Mouse (Mus musculus) testis, adult 2 months (tissue): ENCODE data around the gene Mustn1.

Experiments used
- CTCF ChIP-seq: fragments of 200-500 bp; IDR thresholded peaks from 2 replicates; pipeline ENCODE4 v1.5.1; 2012; ENCODE audit warnings: low read depth, mild to moderate bottlenecking, inconsistent platforms, low read length, moderate library complexity; ENCODE audit not compliant: control insufficient read depth, insufficient read depth, insufficient replicate concordance
- POLR2A ChIP-seq: fragments of 200-500 bp; IDR thresholded peaks from 2 replicates; pipeline ENCODE4 v1.6.1; 2012; ENCODE audit warnings: low read depth, mild to moderate bottlenecking, inconsistent platforms, low read length, moderate library complexity; ENCODE audit not compliant: control insufficient read depth

DNA sequence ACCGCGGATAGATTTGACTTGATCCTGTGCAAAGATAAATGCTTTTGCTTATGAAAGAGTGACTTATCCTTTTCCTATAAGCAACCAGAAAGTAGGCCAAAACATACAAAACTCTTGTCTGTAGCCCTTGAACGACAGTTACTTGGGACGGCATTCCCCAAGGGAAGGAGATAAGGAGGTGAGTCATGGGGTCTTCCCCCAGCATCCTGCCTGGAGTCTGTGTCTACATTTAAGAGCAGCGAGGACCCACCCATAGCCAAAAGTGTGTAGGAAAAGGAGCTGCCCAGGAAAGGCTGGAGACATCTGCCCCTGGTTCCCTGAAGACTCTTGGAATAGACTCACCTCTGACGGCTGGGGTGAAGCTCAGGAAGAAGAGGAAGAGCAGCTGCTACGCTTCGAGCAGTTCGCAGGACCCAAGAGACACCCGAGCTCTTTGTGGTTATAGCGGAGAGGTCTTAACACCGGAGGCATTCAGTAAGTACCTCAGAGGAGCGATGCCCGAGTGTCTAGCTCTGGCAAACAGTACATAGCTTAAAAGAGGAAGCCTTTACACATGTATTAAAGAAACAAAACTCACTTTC lies 41.5 kb upstream of the Mustn1 start:
- TF ChIP-seq POLR2A (no peak), CTCF (no peak)
